19 mouse cellular contexts compared by ENCODE assay signal in the genomic region with DNA sequence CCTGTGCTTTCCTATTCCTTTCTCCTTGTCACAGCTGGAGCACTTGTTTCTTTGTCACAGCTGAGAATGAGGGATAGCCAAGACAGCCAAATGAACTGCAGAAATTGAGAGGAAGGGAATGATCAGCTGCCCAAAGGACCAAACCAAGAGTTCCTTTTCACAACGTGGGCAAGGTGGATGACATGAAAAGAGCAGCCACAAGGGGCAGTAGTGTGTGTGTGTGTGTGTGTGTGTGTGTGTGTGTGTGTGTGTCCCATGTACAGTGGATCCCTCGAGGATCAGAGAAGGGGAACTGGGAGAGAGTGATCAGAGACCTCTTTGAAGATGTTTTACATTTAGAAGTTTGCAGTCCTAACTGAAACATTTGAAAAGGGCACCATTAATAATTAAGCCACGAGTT. TPM values are rescaled to one million over a fixed set of nuclear protein-coding genes. Genes with fewer than 3 reads are reported as not detected.
DNase-seq lines count a peak whose midpoint lies in the region; ATAC-seq and TF ChIP-seq lines count a peak whose summit lies in the region.
"Had no signal": no experiment of that assay in that cellular context is flagged by ENCODE, and none has a peak within 500 bp of the region (broad histone marks: within the 10 kb centered on the region; RNA-seq: fewer than 3 reads in every experiment).

No protein-coding gene starts in this region.

- peaks cover 5% of the 10 kb centered on the region; the same call in 1 of the 2 replicates for H3K4me1 ChIP-seq in cerebellum, adult 2 months (ENCODE audit: control insufficient read depth, insufficient read depth, low read length)
- H3K4me1 ChIP-seq in kidney, embryonic 15.5 days = no peaks in the 10 kb centered on the region
- H3K4me1 ChIP-seq: forebrain, embryonic 15.5 days; hindbrain, embryonic 15.5 days; lung, embryonic 15.5 days had no signal

- no peaks in the 10 kb centered on the region for H3K9me3 ChIP-seq in kidney, embryonic 15.5 days (replicated peaks)
- H3K9me3 ChIP-seq: forebrain, embryonic 15.5 days; hindbrain, embryonic 15.5 days; lung, embryonic 15.5 days; megakaryocyte, embryonic 14.5 days had no signal

- no peak overlapping the region for H3K27ac ChIP-seq in cerebellum, adult 2 months (ENCODE audit: insufficient read depth, low read length)
- no peak overlapping the region for H3K27ac ChIP-seq in kidney, embryonic 15.5 days
- H3K27ac ChIP-seq: forebrain, embryonic 15.5 days; gastrocnemius, adult 2 months; heart, adult 2 months; hindbrain, embryonic 15.5 days; lung, embryonic 15.5 days had no signal

- H3K4me3 ChIP-seq in cerebellum, adult 2 months (replicated peaks; ENCODE audit: insufficient read depth, low read depth, low read length) = no peak overlapping the region
- H3K4me3 ChIP-seq in kidney, embryonic 15.5 days (replicated peaks) = no peak overlapping the region
- H3K4me3 ChIP-seq: forebrain, embryonic 15.5 days; gastrocnemius, adult 2 months; heart, adult 2 months; hindbrain, embryonic 15.5 days; lung, embryonic 15.5 days; megakaryocyte, embryonic 14.5 days had no signal

- H3K9ac ChIP-seq in kidney, embryonic 15.5 days = no peak overlapping the region
- H3K9ac ChIP-seq: forebrain, embryonic 15.5 days; hindbrain, embryonic 15.5 days; lung, embryonic 15.5 days had no signal

- TF ChIP-seq CTCF in cerebellum, adult 2 months (IDR thresholded peaks at IDR 0.05; ENCODE audit: borderline replicate concordance, insufficient read depth, low read depth, low read length) = no peak

- no peak for TF ChIP-seq POLR2A in cerebellum, adult 2 months (IDR thresholded peaks at IDR 0.05; ENCODE audit: borderline replicate concordance, insufficient read depth, low read length)

- intact Hi-C loops in left cerebral cortex, postnatal 10 days (cut with DNase I) = no loop called here

- peak; percentile 16 to 41 for DNase-seq in cerebellum, postnatal 10 days
- DNase-seq in cerebellum, adult 2 months = no peak
- peak; percentile 18 to 23 for DNase-seq in kidney, adult 8-10 months
- DNase-seq in thymus, postnatal 0 days (ENCODE audit: low spot score) = peak; percentile 9
- DNase-seq in thymus, adult 18-20 months = no peak
- DNase-seq in left cerebral cortex, postnatal 10 days (ENCODE audit: extremely low spot score in 1 of 2, low spot score in 2 of 2) = no peak
- DNase-seq: adrenal gland, postnatal 10 days; cerebellum, adult 8-10 months; gastrocnemius, adult 2 months; heart, adult 2 months; layer of hippocampus, postnatal 36 days; right cerebral cortex, postnatal 4 days; thymus, postnatal 25 days had no signal

- ATAC-seq in kidney, embryonic 15.5 days (replicated peaks; ENCODE audit: low FRiP score) = no peak
- ATAC-seq in megakaryocyte progenitor cell, adult 5-6 weeks (replicated peaks; ENCODE audit: poor library complexity) = 0 out of 2 replicates have a peak, but pooled peaks have one; percentile 29
- ATAC-seq: forebrain, embryonic 15.5 days had no signal

- no peaks in the 10 kb centered on the region for H3K36me3 ChIP-seq in kidney, embryonic 15.5 days
- H3K36me3 ChIP-seq: forebrain, embryonic 15.5 days; hindbrain, embryonic 15.5 days; lung, embryonic 15.5 days had no signal

- no peaks in the 10 kb centered on the region for H3K27me3 ChIP-seq in cerebellum, adult 2 months (ENCODE audit: control insufficient read depth, insufficient read depth, low read length)
- no peaks in the 10 kb centered on the region for H3K27me3 ChIP-seq in kidney, embryonic 15.5 days
- H3K27me3 ChIP-seq: forebrain, embryonic 15.5 days; hindbrain, embryonic 15.5 days; lung, embryonic 15.5 days had no signal

- no peak overlapping the region for H3K4me2 ChIP-seq in kidney, embryonic 15.5 days
- H3K4me2 ChIP-seq: forebrain, embryonic 15.5 days; hindbrain, embryonic 15.5 days; lung, embryonic 15.5 days had no signal

- 43% methylated on average over 3 of the region's 3 CpGs for WGBS in cerebellum, adult 2 months
- WGBS in kidney, embryonic 15.5 days = 39% methylated on average over 3 of the region's 3 CpGs

RNA-seq across cellular contexts. Expression of gene Anks1b, which starts 35.8 kb away (rescaled TPM):
- polyA plus RNA-seq in cerebellum, adult 2 months (2012; rRNA removed) = 162 and 181 TPM in 2 replicates
- 2.5 and 4.1 TPM in 2 replicates for polyA plus RNA-seq in kidney, embryonic 15.5 days (2015; fragmentation: Nextera tagmentation; extraction: Ambion mirVana)
- 0.09 and 0.18 TPM in 2 replicates for polyA plus RNA-seq in thymus, postnatal 0 days (2015; fragmentation: Nextera tagmentation; extraction: Ambion mirVana)
- not detected in 2 replicates for total RNA-seq in megakaryocyte progenitor cell, adult 5-6 weeks (2015)
- total RNA-seq in megakaryocyte progenitor cell, adult 5-6 weeks (2017) = not detected in 2 replicates
- total RNA-seq in left cerebral cortex, postnatal 10 days (2021) = 100 to 1,000 TPM; 366 TPM

Comparison
In these comparisons a context has a peak if more than half of its experiments do, and no peak if none do; other contexts are left out.
1. DNase-seq: peak in cerebellum, postnatal 10 days (2 of 2), kidney, adult 8-10 months (2 of 2) and thymus, postnatal 0 days (single experiment); none in cerebellum, adult 2 months (0 of 2), thymus, adult 18-20 months (0 of 2) and left cerebral cortex, postnatal 10 days (0 of 2).
2. RNA of gene Anks1b, which starts 35.8 kb away (polyA plus RNA-seq): 162 to 181 TPM in cerebellum, adult 2 months; 2.5 to 4.1 TPM in kidney, embryonic 15.5 days and 0.09 to 0.18 TPM in thymus, postnatal 0 days; every median in the first group is over 10 times any median in the second.